Mouse (Mus musculus) G1E (cell line): ENCODE measurements around the gene Gp5. TPM values are rescaled to one million over a fixed set of nuclear protein-coding genes. Genes with fewer than 3 reads are reported as not detected.
A peak's percentile ranks its signal among the peaks of the same experiment; 100 is the strongest.

Experiments used
- ATAC-seq: 2 replicates; pipeline ENCODE4 v1.8.0; 2016; ENCODE audit warnings: mild to moderate bottlenecking; ENCODE audit not compliant: insufficient number of reproducible peaks, poor library complexity, low FRiP score, severe bottlenecking; ENCODE audit errors: extremely low read depth
- DNase-seq: peaks from one replicate; pipeline ENCODE4 v3.0.0; 2012; ENCODE audit warnings: low spot score
- H3K27me3 ChIP-seq: 2 replicates; pipeline ENCODE4 v1.6.1; 2012; ENCODE audit warnings: mild to moderate bottlenecking, low read length, inconsistent platforms; ENCODE audit not compliant: insufficient read depth
- H3K36me3 ChIP-seq: replicated peaks from 2 replicates; pipeline ENCODE3; 2012; ENCODE audit warnings: mild to moderate bottlenecking, inconsistent platforms
- H3K4me1 ChIP-seq: 2 replicates; pipeline ENCODE4 v1.6.1; 2012; ENCODE audit warnings: low read depth, low read length, inconsistent platforms, mixed read lengths; ENCODE audit not compliant: insufficient read depth
- H3K4me3 ChIP-seq: 2 replicates; pipeline ENCODE4 v1.5.1; 2012; ENCODE audit warnings: low read depth, mild to moderate bottlenecking, inconsistent platforms, low read length, moderate library complexity, mixed read lengths
- H3K9me3 ChIP-seq: replicated peaks from 2 replicates; pipeline ENCODE4 v1.6.1; 2012; ENCODE audit warnings: inconsistent platforms
- CTCF ChIP-seq: IDR thresholded peaks from 2 replicates; pipeline ENCODE4 v1.5.1; 2012; ENCODE audit warnings: low read depth, low read length, inconsistent platforms, mixed read lengths
- GATA1 ChIP-seq: IDR thresholded peaks from 2 replicates; pipeline ENCODE4 v1.6.1; 2012; ENCODE audit warnings: borderline replicate concordance, low read length, inconsistent platforms, mixed read lengths
- GATA2 ChIP-seq: IDR thresholded peaks from 2 replicates; pipeline ENCODE4 v1.6.1; 2012; ENCODE audit warnings: low read depth, low read length, inconsistent platforms, borderline replicate concordance
- POLR2AphosphoS5 ChIP-seq: IDR thresholded peaks from 2 replicates; pipeline ENCODE4 v1.6.1; 2012; ENCODE audit warnings: low read depth, low read length, inconsistent platforms; ENCODE audit not compliant: insufficient replicate concordance
- TAL1 ChIP-seq: conservative IDR thresholded peaks from 2 replicates; pipeline ENCODE4 v1.6.1; 2012; ENCODE audit warnings: low read depth, low read length, inconsistent platforms, mixed read lengths
- polyA plus RNA-seq: library from polyadenylated mRNA; stranded (reverse); fragments of >175 nt; gene quantifications from 2 replicates; pipeline ENCODE4 v1.2.3, GENCODE M21; 2012
- total RNA-seq, 2 experiments: library from RNA; stranded (forward) in 1 of 2; stranded (reverse) in 1 of 2; fragments of 200-1000 nt in 1 of 2; fragments of >200 nt in 1 of 2; fragmentation: Nextera tagmentation in 1 of 2; gene quantifications; 2 replicates each; pipeline ENCODE4 v1.2.3; 2014 to 2017

The Gp5 gene
- total and polyA plus RNA-seq, 3 experiments = 2.6 to 32.3 (median 25.0) TPM

GRCm38 (mm10) chr16:30271941-30272595, 38.5 kb downstream of the Gp5 start:
- Histone ChIP-seq H3K4me1 (no peaks in the 10 kb centered on the region), H3K4me3 (no peak overlapping the region), H3K36me3 (no peaks in the 10 kb centered on the region), H3K9me3 (no peaks in the 10 kb centered on the region), H3K27me3 (peaks cover 51% of the 10 kb centered on the region)
- ATAC-seq = no peak
- TF ChIP-seq CTCF (no peak), GATA1 (no peak), TAL1 (no peak), GATA2 (no peak)
- no peak for DNase-seq

DNA sequence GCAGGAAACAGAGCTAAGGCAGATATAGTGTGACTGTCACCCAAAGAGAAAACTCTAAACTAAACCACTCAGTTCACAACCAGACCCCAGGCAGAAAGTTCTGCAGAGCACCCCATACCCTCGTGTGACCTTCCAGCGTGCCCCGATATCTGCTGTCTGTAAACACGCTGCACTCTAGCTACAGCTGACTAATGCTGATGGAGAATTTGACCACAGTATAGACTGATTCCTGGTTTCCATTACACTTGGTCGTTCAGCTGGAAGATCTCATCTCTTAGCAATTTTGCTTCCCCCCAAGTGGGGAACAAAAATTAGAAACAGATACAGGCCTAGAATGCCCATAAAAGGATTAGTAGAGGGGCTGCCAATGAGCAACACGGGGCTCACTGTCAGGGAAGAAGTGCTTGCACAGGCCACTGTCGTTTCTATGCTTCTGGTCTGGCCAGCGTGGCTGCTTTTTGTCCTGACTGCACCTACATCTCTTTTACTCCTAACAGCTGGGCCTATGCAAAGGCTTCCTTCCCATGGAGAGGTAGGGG, 39.3 kb downstream of the Gp5 start:
- Histone ChIP-seq H3K9me3 (no peaks in the 10 kb centered on the region), H3K36me3 (no peaks in the 10 kb centered on the region), H3K27me3 (peaks cover 56% of the 10 kb centered on the region), H3K4me3 (no peak overlapping the region), H3K4me1 (no peaks in the 10 kb centered on the region)
- TF ChIP-seq TAL1 = no peak
- TF ChIP-seq GATA1 = no peak
- TF ChIP-seq GATA2 = no peak
- no peak for TF ChIP-seq POLR2AphosphoS5
- ATAC-seq = no peak
- no peak for DNase-seq

- H3K27me3 ChIP-seq = peaks cover 57% of the 10 kb centered on the region
- no peak within 1 kb of the TSS for H3K4me3 ChIP-seq
- no peaks in the 10 kb centered on the region for H3K4me1 ChIP-seq
- TF ChIP-seq POLR2AphosphoS5 (no peak), GATA2 (no peak), CTCF (no peak), TAL1 (no peak), GATA1 (no peak)
- H3K36me3 ChIP-seq = no peaks in the 10 kb centered on the region
- DNase-seq (no peak), ATAC-seq (no peak)
- no peaks in the 10 kb centered on the region for H3K9me3 ChIP-seq
Measured at GRCm38 (mm10) chr16:30267359-30267758, 43.2 kb downstream of the Gp5 start, which contains the start of gene Cpn2. Cpn2 (minus strand) TSS chr16:30267499.

GRCm38 (mm10) chr16:30266561-30266960, 44.0 kb downstream of the Gp5 start:
- no peaks in the 10 kb centered on the region for H3K4me1 ChIP-seq
- TF ChIP-seq GATA1 = no peak
- no peak for TF ChIP-seq GATA2
- TF ChIP-seq TAL1 = no peak
- TF ChIP-seq CTCF = no peak
- TF ChIP-seq POLR2AphosphoS5 = no peak
- ATAC-seq (no peak), DNase-seq (no peak)
- no peaks in the 10 kb centered on the region for H3K36me3 ChIP-seq
- peaks cover 57% of the 10 kb centered on the region for H3K27me3 ChIP-seq
- H3K9me3 ChIP-seq = no peaks in the 10 kb centered on the region
- no peak overlapping the region for H3K4me3 ChIP-seq

DNA sequence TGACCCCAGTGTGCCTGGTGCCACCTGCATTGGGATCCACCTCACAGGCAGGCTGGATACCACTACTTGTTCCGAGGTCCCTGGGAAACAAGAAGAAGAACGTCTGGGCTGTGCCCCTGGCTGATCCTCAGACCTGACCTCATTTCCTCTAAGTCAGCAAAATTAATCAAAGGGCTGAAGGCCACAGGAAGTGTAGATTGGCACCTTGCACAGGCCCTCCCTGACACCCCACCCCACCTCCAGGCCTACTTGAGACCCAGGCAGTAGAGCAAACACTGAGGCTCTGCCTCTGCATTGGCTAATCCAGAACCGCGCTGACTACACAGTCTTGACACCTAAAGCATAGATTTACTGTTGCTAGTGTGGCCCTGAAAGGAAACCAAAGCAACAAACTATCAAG, 45.0 kb downstream of the Gp5 start:
- no peak overlapping the region for H3K4me3 ChIP-seq
- TF ChIP-seq GATA2 = no peak
- TF ChIP-seq CTCF = no peak
- no peak for TF ChIP-seq GATA1
- no peak for TF ChIP-seq POLR2AphosphoS5
- TF ChIP-seq TAL1 = no peak
- ATAC-seq (no peak), DNase-seq (no peak)
- peaks cover 59% of the 10 kb centered on the region for H3K27me3 ChIP-seq
- H3K4me1 ChIP-seq = no peaks in the 10 kb centered on the region
- H3K36me3 ChIP-seq = no peaks in the 10 kb centered on the region
- H3K9me3 ChIP-seq = no peaks in the 10 kb centered on the region

DNA sequence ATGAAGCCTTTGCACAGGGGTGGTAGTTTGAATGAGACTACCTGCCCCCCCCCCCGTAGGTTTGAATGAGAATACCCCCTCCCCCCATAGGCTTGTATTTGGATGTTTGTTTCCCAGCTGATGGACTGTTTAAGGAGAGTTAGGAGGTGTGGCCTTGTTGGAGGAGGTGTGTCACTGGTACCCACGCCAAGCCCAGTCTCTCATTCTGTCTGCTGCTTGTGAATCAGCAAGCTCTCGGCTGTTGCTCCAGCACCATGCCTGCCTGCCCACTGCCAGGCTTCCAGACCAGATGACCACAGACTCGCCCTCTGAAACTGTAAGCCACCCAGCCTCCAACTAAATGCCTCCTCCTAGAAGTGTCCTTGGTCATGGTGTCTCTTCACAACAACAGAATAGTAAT, 47.4 kb downstream of the Gp5 start:
- no peak for ATAC-seq
- H3K4me1 ChIP-seq = peaks cover 2% of the 10 kb centered on the region; the same call in 1 of the 2 replicates
- H3K27me3 ChIP-seq = peaks cover 54% of the 10 kb centered on the region
- no peaks in the 10 kb centered on the region for H3K36me3 ChIP-seq
- no peak overlapping the region for H3K4me3 ChIP-seq
- TF ChIP-seq GATA2 (no peak), CTCF (no peak), TAL1 (no peak), POLR2AphosphoS5 (no peak), GATA1 (no peak)
- H3K9me3 ChIP-seq = no peaks in the 10 kb centered on the region
- DNase-seq = no peak

- H3K4me3 ChIP-seq = no peak overlapping the region
- TF ChIP-seq GATA1 (no peak), CTCF (peak; percentile 76)
- ATAC-seq (no peak), DNase-seq (peak; percentile 67)
- H3K4me1 ChIP-seq = peaks cover 7% of the 10 kb centered on the region
- H3K27me3 ChIP-seq = peaks cover 55% of the 10 kb centered on the region
- no peaks in the 10 kb centered on the region for H3K36me3 ChIP-seq
- H3K9me3 ChIP-seq = no peaks in the 10 kb centered on the region
Measured at GRCm38 (mm10) chr16:30262664-30263063, 47.9 kb downstream of the Gp5 start.
